Mouse (Mus musculus) megakaryocyte, embryonic 14.5 days (primary cell): ENCODE results near the gene Gm20481. TPM values are rescaled to one million over a fixed set of nuclear protein-coding genes. Genes with fewer than 3 reads are reported as not detected.
"Not testable (repeated sequence)": the region's sequence is repeated elsewhere in the genome, so short reads cannot be mapped to it uniquely, and the experiment has no call there.

Experiments used
- H3K27me3 ChIP-seq: replicated peaks from 2 replicates; pipeline ENCODE3; 2012; ENCODE audit warnings: inconsistent platforms
- H3K36me3 ChIP-seq: replicated peaks from 2 replicates; pipeline ENCODE3; 2012; ENCODE audit warnings: low read length, inconsistent platforms, mixed read lengths
- H3K4me1 ChIP-seq: 2 replicates; pipeline ENCODE4 v1.6.1; 2012; ENCODE audit warnings: inconsistent platforms
- H3K4me3 ChIP-seq: replicated peaks from 2 replicates; pipeline ENCODE3; 2012; ENCODE audit warnings: moderate library complexity, mild to moderate bottlenecking, inconsistent platforms
- H3K9me3 ChIP-seq: 2 replicates; pipeline ENCODE4 v1.6.1; 2012; ENCODE audit warnings: inconsistent platforms
- FLI1 ChIP-seq: IDR thresholded peaks from 2 replicates; pipeline ENCODE4 v1.6.1; 2012; ENCODE audit warnings: low read length, inconsistent platforms, mixed read lengths
- GATA1 ChIP-seq: IDR thresholded peaks from 3 replicates; pipeline ENCODE4 v1.6.1; 2012; ENCODE audit warnings: mixed read lengths, low read length, inconsistent platforms, borderline replicate concordance
- polyA plus RNA-seq: library from polyadenylated mRNA; stranded (reverse); fragments of >175 nt; gene quantifications from 2 replicates; pipeline ENCODE4 v1.2.3, GENCODE M21; 2012; ENCODE audit warnings: low replicate concordance; ENCODE audit not compliant: insufficient read depth

Gm20481 gene
- polyA plus RNA-seq, 1 experiment, result not detected

GRCm38 (mm10) chr17:34997142-34997483 is 27.4 kb downstream of the Gm20481 start:
- Histone ChIP-seq H3K4me3 (no peak overlapping the region), H3K9me3 (no peaks in the 10 kb centered on the region), H3K4me1 (peaks cover 48% of the 10 kb centered on the region), H3K36me3 (peaks cover 33% of the 10 kb centered on the region), H3K27me3 (no peaks in the 10 kb centered on the region)
- no peak for TF ChIP-seq GATA1
- no peak for TF ChIP-seq FLI1

DNA sequence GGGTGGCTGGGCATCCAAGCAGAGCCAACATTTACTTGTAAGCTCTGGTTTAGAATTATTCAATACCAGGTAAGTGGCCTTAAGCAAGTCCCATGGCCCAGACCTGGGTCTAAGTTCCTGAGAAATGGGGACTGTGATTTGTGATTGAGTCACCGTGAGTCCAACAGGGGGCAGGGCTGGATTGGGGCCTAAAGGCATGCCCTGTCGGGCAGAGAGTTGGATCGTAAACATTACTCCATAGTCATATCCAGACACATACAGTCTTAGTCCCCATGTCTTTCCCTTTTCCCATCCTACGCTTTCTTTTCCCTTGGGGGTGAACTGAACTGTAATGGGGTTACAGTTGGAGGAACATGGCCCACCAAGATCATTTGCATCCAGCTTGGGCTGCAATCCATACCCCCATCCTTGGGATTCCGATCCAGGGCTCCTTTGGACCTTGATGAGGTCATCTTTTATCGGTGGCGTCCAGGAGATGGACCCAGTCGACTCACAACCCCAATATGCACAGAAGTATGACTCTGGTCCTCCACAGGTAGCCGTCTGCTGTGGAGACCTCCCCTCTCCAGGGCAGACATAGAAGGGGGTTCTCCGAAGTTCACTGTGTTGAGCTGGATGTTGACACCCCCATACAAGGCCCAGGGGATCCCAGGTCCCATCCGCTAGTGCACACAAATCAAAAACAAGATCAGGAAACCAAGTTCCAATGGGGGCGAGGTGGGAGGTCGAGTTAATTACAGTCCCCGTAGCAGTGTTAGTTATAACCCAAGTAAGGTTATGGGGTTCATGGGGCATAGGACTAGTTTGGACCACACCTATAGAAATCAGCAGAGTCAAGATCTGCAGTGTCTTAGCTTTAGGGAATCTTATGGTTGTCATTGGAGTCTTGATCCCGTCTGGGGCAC is 29.1 kb downstream of the Gm20481 start:
- peaks cover 63% of the 10 kb centered on the region for H3K4me1 ChIP-seq
- H3K27me3 ChIP-seq, result no peaks in the 10 kb centered on the region
- no peak for TF ChIP-seq GATA1
- no peak for TF ChIP-seq FLI1

DNA sequence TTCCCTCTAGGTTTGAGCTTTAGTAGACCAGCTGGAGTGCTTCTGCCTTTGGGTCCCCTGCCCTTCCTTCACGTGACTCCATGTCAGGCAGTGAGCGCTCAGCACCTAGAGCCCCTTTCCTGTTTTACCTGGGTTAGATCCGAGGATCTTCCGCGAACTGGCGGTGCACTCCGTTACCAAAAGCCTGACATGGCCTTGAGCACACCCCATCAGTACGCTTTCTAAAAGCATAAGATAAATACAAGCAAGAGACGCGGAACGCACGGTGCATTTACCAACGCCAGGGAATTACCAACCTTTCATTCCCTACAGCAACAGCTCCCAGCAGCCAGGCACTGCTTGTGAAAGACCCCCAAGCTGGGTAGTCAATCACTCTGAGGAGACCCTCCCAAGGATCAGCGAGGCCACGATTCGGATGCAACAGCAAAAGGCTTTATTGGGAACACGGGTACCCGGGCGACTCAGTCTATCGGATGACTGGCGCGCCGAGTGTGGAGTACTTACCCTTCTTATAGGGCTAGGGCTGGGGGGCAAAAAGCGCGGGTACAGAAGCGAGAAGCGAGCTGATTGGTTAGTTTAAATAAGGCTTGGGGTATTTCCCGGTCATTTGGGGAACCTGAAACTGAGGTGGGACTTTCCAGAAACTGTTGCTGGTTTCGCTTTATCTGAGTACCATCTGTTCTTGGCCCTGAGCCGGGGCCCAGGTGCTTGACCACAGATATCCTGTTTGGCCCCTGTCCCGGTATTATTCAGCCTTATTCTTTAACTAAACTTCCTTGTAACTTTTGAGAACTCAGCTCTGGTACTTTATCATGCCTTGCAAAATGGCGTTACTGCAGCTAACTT is 30.4 kb downstream of the Gm20481 start:
- Histone ChIP-seq H3K4me3 (peak overlapping the region; percentile 100), H3K36me3 (peaks cover 48% of the 10 kb centered on the region), H3K4me1 (peaks cover 71% of the 10 kb centered on the region)
- H3K27me3 ChIP-seq, H3K9me3 ChIP-seq: not testable (repeated sequence)

More for the DNA sequence above, 29.1 kb downstream of the Gm20481 start:
- Histone ChIP-seq H3K36me3 (peaks cover 36% of the 10 kb centered on the region), H3K9me3 (no peaks in the 10 kb centered on the region), H3K4me3 (peak overlapping the region; percentile 92)

GRCm38 (mm10) chr17:35000717-35001451 is 31.2 kb downstream of the Gm20481 start, which contains the start of gene Vars:
TSS of gene Vars (plus strand) at chr17:35000987.
- peaks cover 56% of the 10 kb centered on the region for H3K36me3 ChIP-seq
- peaks cover 78% of the 10 kb centered on the region for H3K4me1 ChIP-seq
- peak within 1 kb of the TSS; percentile 100 for H3K4me3 ChIP-seq
- no peaks in the 10 kb centered on the region for H3K27me3 ChIP-seq
- H3K9me3 ChIP-seq, result no peaks in the 10 kb centered on the region
- TF ChIP-seq FLI1 (peak; percentile 51; the same call in 1 of the 2 replicates), GATA1 (no peak)

- peak overlapping the region; percentile 100 for H3K4me3 ChIP-seq
- peaks cover 56% of the 10 kb centered on the region for H3K36me3 ChIP-seq
- H3K4me1 ChIP-seq, result peaks cover 74% of the 10 kb centered on the region
- TF ChIP-seq FLI1, result no peak
- TF ChIP-seq GATA1, result no peak
- H3K27me3 ChIP-seq, result no peaks in the 10 kb centered on the region
- H3K9me3 ChIP-seq, result no peaks in the 10 kb centered on the region
Measured at GRCm38 (mm10) chr17:35001452-35002152, 31.9 kb downstream of the Gm20481 start.

DNA sequence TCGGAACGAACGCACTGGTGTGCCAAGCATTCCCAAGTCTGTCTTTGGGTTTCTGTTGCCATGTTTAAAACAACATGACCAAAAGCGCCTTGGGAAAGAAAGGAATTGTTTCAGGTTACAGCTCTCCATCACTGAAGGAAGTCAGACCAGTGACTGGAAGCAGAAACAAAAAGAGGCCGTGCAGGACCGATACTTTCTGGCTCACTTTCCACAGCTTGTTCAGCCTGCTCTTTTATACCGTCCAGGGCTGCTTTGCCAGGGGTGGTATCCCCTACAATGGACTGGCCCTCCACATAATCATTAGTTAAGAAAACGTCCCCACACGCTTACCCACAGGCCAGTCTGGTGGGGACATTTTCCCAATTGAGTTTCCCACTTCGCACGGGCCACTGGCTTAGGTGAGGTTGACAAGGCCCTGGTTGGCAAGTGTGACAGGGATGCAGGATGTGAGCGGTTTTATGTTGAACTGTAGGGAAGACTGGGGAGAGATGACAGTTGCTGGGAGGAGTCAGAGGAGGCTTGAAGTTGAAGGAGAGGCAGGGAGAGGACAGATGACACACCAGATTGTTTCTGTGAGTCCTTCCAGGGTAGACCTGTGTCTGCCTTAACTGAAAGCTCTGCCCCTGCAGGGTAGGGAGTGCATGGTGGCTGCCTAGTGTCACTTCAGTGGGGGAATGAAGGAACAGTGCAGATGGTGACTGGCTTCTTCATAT is 32.6 kb downstream of the Gm20481 start:
- H3K27me3 ChIP-seq, result no peaks in the 10 kb centered on the region
- peaks cover 56% of the 10 kb centered on the region for H3K36me3 ChIP-seq

DNA sequence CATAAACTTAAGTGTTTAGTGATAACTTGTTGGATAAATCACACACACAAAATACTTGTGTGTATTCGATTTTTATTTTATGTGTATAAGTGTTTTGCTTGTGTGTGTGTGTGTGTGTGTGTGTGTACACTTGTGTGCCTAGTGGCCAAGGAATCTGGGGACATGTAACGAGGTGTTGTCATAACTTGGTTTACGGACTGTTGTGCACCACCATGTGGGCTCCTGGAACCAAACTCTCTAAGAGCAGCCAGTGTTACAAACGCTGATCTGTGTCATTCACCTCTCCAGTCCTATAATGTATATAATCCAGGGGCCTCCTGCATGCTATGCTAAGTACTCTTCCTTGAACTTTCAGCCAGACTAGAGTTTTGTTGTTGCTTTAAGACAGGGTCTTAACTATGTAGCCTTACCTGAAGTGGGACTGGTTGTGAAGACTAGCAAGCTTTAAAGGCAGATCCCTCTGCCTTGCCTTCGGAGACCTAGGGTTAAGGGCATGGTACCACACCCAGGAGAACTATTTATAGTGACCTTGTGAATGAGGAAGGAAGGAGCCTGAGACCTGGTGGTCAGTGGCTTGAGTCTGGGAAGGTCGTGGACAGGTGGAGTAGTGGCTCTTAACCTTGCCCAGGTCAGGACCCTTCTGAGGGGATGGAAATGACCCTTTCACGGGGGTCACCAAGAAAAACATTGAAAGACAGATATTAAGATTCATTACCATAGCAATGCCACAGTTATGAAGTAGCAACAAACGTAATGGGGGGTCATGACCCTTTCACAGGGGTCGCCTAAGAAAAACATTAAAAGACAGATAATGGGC is 33.5 kb downstream of the Gm20481 start:
- peak overlapping the region; percentile 46 for H3K4me3 ChIP-seq
- no peaks in the 10 kb centered on the region for H3K27me3 ChIP-seq
- H3K36me3 ChIP-seq, result peaks cover 56% of the 10 kb centered on the region
- no peaks in the 10 kb centered on the region for H3K9me3 ChIP-seq
- no peak for TF ChIP-seq GATA1
- no peak for TF ChIP-seq FLI1
- peaks cover 68% of the 10 kb centered on the region for H3K4me1 ChIP-seq

More for the DNA sequence above, 32.6 kb downstream of the Gm20481 start:
- TF ChIP-seq GATA1, result no peak
- TF ChIP-seq FLI1, result no peak
- H3K4me3 ChIP-seq, result peak overlapping the region; percentile 100
- peaks cover 70% of the 10 kb centered on the region for H3K4me1 ChIP-seq
- H3K9me3 ChIP-seq, result no peaks in the 10 kb centered on the region
